Mouse (Mus musculus): ENCODE results near the gene Uqcr11.

GRCm38 (mm10) chr10:80440031-80440430 is 33.4 kb upstream of the Uqcr11 start:
- TF ChIP-seq CTCF (IDR thresholded peaks at IDR 0.05; ENCODE audit: borderline replicate concordance, insufficient read depth, low read length) = no peak
- no peak for TF ChIP-seq POLR2A (IDR thresholded peaks at IDR 0.05; ENCODE audit: low read depth, low read length)

Measured in embryonic fibroblast, embryonic 13.5 days (primary cell).